Mouse (Mus musculus) frontal cortex, postnatal 25 days (tissue): ENCODE measurements around the gene Srgap3.
A peak's percentile ranks its signal among the peaks of the same experiment; 100 is the strongest.
"Not testable (repeated sequence)": the region's sequence is repeated elsewhere in the genome, so short reads cannot be mapped to it uniquely, and the experiment has no call there.

ENCODE experiments used
- DNase-seq, 2 experiments: peaks; one replicate each; pipeline ENCODE4 v3.0.0; 2022; ENCODE audit warnings: low spot score in 2 of 2

Gene Srgap3

GRCm38 (mm10) chr6:112752007-112752406 is 195.1 kb downstream of the Srgap3 start:
- no peak for DNase-seq

- DNase-seq, result no peak
Observed at GRCm38 (mm10) chr6:112742297-112742696, 204.8 kb downstream of the Srgap3 start.

GRCm38 (mm10) chr6:112741766-112742165 is 205.3 kb downstream of the Srgap3 start:
- no peak for DNase-seq

GRCm38 (mm10) chr6:112739635-112740034 is 207.4 kb downstream of the Srgap3 start:
- DNase-seq, result no peak

- DNase-seq, result no peak
Observed at GRCm38 (mm10) chr6:112738924-112739323, 208.1 kb downstream of the Srgap3 start.

GRCm38 (mm10) chr6:112736471-112736870 is 210.6 kb downstream of the Srgap3 start:
- DNase-seq, result no peak

GRCm38 (mm10) chr6:112735054-112735453 is 212.0 kb downstream of the Srgap3 start:
- no peak for DNase-seq

- no peak for DNase-seq
Observed at GRCm38 (mm10) chr6:112733942-112734341, 213.1 kb downstream of the Srgap3 start.

- no peak for DNase-seq
Observed at GRCm38 (mm10) chr6:112732434-112732833, 214.6 kb downstream of the Srgap3 start.

GRCm38 (mm10) chr6:112731386-112731785 is 215.7 kb downstream of the Srgap3 start:
- DNase-seq, result no peak

GRCm38 (mm10) chr6:112728760-112729422 is 218.2 kb downstream of the Srgap3 start:
- peak; percentile 49 to 62 for DNase-seq

- no peak for DNase-seq
Observed at GRCm38 (mm10) chr6:112725468-112725867, 221.6 kb downstream of the Srgap3 start.

- no peak for DNase-seq
Observed at GRCm38 (mm10) chr6:112720409-112721080, 226.5 kb downstream of the Srgap3 start.

- no peak for DNase-seq
Observed at GRCm38 (mm10) chr6:112719983-112720382, 227.1 kb downstream of the Srgap3 start.

- peak in 1 of 2 experiments; percentile 28 for DNase-seq
Observed at GRCm38 (mm10) chr6:112717168-112717567, 229.9 kb downstream of the Srgap3 start.

- no peak for DNase-seq
Observed at GRCm38 (mm10) chr6:112713951-112714350, 233.1 kb downstream of the Srgap3 start.

GRCm38 (mm10) chr6:112702296-112702695 is 244.8 kb downstream of the Srgap3 start:
- DNase-seq, result not testable (repeated sequence)

- DNase-seq, result peak in 1 of 2 experiments; percentile 48
Observed at GRCm38 (mm10) chr6:112700392-112700791, 246.7 kb downstream of the Srgap3 start.

GRCm38 (mm10) chr6:112699115-112699514 is 248.0 kb downstream of the Srgap3 start:
- no peak for DNase-seq

- DNase-seq, result peak; percentile 65 to 75
Observed at GRCm38 (mm10) chr6:112696056-112696950, 250.8 kb downstream of the Srgap3 start, which contains the start of gene Rad18. Gene Rad18, minus strand, starts transcription at chr6:112696686.

GRCm38 (mm10) chr6:112694492-112694891 is 252.6 kb downstream of the Srgap3 start:
- DNase-seq, result no peak

- DNase-seq, result no peak
Observed at GRCm38 (mm10) chr6:112691523-112691922, 255.5 kb downstream of the Srgap3 start.
